Mouse (Mus musculus): Measurements from ENCODE around the gene Psmb7.

DNA sequence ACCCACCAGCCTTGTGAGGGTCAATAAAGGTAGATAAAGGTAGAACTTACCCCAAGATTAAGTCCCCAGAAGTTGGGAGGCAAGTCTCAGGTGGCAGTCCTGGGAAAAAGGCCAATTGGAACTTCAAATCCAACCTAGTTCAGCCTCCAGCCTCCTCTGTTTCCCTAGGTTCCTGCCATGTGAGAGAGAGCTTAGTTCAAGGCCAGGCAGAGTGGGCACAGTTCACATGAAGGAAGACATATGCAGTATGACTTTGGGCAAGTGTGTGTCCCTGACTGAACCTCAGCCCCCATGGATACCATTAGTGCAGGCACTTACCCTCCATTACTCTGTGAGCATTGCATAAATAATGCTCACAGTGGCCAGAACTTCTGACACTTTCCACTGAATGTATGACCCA lies 98.2 kb downstream of the Psmb7 start:
- no peak for TF ChIP-seq EP300 (optimal IDR thresholded peaks at IDR 0.05)
- no peak for TF ChIP-seq CTCF (IDR thresholded peaks at IDR 0.05; ENCODE audit: low read depth)
